Mouse (Mus musculus) heart, adult 2 months (tissue): ENCODE data around the gene Kcnip4.

Experiments used
- CTCF ChIP-seq: fragments of 200-600 bp; IDR thresholded peaks from 2 replicates; pipeline ENCODE4 v1.8.1; 2022; ENCODE audit warnings: antibody characterized with exemption, mild to moderate bottlenecking, moderate library complexity
- POLR2A ChIP-seq: fragments of 200-500 bp; IDR thresholded peaks from 2 replicates; pipeline ENCODE4 v1.6.1; 2011; ENCODE audit warnings: mild to moderate bottlenecking, low read depth, low read length, control low read depth; ENCODE audit not compliant: insufficient read depth

- TF ChIP-seq CTCF (no peak), POLR2A (no peak)
These were observed 476.7 kb downstream of the Kcnip4 start for GRCm38 (mm10) chr5:49047960-49048359.
